Mouse (Mus musculus) large intestine, adult 2 months (tissue): Measurements from ENCODE around the gene Cnot1. TPM values are rescaled to one million over a fixed set of nuclear protein-coding genes. Genes with fewer than 3 reads are reported as not detected.

ENCODE experiments used
- DNase-seq: peaks from one replicate; pipeline ENCODE4 v3.0.0-alpha.2; 2012; ENCODE audit warnings: low read depth, low spot score
- WGBS: fragments of 180-500 bp; shearing (Covaris S2); methylation state at CpG from one replicate; pipeline ENCODE4 v1.1.7; 2018; 5-methylcytosine and 5-hydroxymethylcytosine counted together
- polyA plus RNA-seq: library from polyadenylated mRNA; depleted of rRNA; stranded (reverse); fragments of >200 nt; gene quantifications from 2 replicates; pipeline ENCODE4 v1.2.3, GENCODE M21; 2012

Cnot1 gene
- polyA plus RNA-seq, 1 experiment, result 74.6 TPM

DNA sequence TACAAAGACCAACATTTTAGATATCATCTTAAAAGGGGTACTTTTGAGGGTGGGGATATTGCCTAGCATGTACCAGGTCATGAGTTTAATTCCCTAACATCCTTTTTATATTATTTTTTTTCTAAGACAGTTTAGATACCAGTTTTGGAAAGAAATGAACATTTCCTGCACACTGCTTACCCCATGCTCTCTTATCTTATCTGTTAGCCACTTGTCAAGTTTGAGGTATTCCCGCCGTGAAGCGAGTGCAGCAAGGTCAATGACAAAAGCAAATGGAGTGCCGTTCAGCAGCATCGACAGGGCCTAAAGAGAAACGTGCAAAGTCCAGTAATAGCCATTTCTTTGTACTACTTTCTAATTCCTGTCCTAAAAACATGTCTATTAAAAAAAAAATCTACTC lies 46.9 kb downstream of the Cnot1 start:
- no peak for DNase-seq
- WGBS, result 69% methylated on average over 6 of the region's 6 CpGs

DNA sequence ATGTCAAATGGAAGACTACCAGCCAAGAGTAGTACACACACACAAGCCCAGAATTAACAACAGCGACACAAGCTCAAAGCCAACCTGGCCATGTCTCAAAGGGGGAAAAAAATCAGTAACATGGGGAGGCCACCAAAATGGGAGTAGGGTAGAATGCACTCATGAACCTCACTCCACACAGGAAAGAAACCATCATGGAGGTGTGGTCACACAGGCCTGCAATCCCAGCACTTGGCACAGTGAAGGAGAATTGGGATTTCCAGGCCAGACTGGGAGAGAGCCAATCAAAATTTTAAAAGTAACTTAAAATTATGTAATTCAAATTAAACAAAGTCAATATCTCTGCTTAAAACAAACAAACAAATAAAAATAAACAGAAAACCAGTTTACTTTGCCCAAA lies 55.3 kb downstream of the Cnot1 start:
- no peak for DNase-seq
- 100% methylated on average over 1 of the region's 1 CpGs for WGBS

DNA sequence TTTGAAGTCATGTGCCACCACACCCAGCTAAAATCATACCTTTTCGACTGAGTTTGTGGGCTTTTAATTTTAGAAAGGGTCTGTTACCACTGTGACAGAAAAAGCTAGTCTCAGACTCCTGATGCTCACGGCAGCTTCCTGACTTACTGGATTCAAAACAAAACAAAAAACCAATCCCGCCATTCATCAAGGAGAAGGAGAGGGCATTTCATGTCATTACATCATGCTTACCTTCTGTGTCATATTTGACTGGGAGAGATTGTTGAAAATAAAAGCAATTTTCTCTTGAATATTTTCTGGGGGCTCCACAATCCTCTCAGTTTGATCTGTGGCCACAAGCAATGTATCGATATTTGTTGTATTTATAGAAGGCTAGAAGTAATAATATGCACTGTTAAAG lies 59.2 kb downstream of the Cnot1 start:
- DNase-seq, result no peak
- 92% methylated on average over 4 of the region's 4 CpGs for WGBS

DNA sequence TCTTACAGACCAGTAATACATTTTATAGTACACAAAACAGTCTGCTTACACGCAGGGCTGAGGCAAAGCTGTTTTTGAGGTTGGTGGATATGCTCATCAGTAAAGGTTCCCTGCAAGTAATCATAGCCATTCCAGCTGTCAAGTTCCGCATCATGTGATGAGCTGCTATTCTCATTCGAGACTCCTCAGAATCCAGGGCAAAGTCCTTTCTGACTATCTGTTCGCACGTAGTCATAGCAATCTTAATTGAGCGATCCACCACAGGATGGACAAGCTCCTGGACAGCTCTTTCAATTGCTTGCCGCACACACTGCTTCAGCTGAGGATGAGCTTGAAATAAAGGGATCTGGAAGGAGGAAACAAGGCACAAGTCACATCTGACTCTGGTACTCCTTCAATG lies 65.5 kb downstream of the Cnot1 start:
- 76% methylated on average over 7 of the region's 7 CpGs for WGBS
- no peak for DNase-seq

DNA sequence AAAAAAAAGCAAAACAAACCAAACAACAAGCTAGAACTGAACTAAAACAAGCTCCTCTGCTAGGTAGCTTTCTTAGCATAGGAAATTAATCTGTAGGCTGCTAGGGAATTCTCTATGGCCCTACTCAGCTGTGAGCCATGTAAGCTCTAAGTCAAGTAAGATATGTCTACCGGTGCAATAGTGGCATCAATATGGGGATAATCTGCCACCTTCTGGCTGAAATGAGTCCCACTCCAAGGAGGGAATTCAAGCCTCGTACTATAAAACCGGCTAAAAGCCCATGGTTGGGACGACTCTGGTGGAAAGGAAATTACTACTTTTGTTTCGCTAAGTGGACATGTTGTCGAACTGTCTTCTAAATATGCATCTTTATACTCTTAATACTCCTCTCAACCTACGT lies 68.7 kb downstream of the Cnot1 start:
- 57% methylated on average over 7 of the region's 7 CpGs for WGBS
- no peak for DNase-seq

DNA sequence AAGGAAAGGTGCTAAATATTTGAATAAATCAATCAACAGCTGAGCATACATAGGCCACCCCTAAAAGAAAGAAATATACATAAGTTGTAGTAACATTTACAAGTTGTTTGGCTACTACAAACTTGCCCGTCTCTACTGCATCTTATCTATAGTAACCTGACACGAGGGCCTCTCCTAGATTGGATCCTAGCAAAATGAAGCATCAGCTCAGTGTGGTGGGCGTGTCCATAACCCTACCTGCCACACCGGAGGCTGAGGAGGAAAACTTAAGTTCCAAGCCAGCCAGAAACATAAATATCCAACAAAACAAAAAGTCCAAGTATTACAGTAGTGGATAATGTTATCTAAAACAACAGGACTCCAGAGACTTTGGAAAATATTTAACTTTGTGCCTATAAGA lies 79.6 kb downstream of the Cnot1 start:
- DNase-seq, result no peak
- WGBS, result 62% methylated on average over 4 of the region's 4 CpGs

DNA sequence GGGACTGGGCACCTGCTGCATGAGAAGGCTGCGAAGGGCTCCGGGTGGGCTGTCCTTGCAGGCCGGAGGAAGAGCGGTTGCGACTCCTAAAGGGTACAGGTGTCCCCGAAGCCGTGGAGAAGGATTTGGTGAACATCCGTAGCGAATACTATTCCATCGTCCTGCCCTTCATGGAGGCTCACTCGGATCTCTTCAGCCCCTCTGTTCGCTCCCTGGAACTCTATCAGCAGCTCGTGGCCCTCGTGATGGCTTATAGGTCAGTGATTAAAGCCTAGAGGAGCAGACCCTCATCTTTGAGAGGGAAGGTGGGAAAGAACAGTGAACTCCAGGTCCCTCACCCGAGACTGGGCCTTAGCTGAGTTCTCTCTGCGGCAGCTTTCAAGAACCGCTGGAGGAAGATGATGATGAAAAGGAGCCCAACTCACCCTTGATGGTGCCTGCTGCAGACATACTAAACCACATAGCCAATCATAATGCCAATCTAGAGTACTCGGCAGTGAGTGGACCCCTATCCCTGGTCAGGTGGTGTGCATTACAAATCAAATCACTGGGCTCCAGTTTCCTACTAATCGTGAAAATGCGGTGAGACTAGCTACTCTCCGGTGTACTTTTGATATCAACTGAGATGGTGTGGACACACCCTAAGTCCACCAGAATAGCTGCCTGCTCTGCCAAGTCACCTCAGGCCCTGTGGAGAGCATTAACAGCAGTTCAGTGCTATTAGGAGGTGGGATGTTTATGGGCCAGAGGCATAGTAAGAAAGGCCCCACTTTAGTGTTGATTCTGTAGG lies 90.5 kb downstream of the Cnot1 start:
- 13% methylated on average over 21 of the region's 21 CpGs for WGBS
- no peak for DNase-seq

GRCm38 (mm10) chr8:95715676-95716531 lies 91.4 kb downstream of the Cnot1 start, which contains the start of gene Setd6:
Setd6 (plus strand) TSS chr8:95715881.
- 1% methylated on average over 78 of the region's 79 CpGs for WGBS
- DNase-seq, result peak; percentile 75

DNA sequence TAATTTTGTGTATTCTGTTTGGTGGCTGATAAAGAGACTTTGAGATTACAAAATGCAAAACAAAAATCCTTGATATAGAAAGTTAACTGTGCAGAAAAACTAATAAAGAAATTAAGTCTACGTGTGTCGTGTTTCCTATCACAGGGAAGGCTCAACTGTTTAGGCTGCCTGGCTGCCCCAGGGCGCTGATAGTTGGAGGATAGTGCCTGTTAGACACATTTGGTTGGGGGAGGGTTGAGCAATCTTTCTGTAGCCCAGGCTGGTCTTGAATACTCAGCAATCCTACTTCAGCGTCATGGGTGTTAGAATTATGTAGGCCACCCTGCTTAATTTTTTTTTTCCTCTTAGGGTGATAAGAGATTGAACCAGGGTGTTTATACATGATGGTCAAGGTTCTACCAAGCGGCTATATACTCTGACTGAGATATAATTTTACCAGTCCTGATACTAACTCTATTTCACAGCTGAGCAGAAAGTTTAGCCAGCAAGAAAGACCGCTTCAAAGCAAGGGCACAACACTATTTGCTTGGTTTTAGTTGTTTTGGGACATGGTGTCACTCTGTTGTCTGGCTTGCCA lies 92.3 kb downstream of the Cnot1 start:
- 87% methylated on average over 6 of the region's 6 CpGs for WGBS
- no peak for DNase-seq

GRCm38 (mm10) chr8:95714367-95714766 lies 92.9 kb downstream of the Cnot1 start:
- 97% methylated on average over 4 of the region's 4 CpGs for WGBS
- no peak for DNase-seq

- DNase-seq, result peak; percentile 53
- WGBS, result 79% methylated on average over 19 of the region's 19 CpGs
These were observed 93.9 kb downstream of the Cnot1 start for GRCm38 (mm10) chr8:95713100-95714010.

DNA sequence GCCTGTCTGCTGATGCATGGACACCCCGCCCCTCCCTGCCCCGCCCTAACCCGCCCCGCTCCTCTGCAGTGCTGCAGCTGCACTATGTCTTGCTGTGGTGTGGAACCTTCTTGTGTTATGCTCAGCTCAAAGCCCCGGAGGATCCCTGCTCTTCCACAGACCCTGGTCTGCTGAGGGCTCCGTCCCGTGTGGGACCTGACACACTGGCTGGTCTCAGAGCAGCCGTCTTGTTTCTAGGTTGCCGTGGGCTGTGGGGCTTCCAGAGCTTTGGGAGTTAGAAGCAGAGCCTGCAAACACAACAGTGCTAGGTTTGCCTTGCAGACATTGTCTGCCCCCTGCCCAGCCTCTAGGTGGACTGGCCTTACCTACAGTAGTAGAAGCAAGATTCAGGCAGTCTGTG lies 94.9 kb downstream of the Cnot1 start:
- WGBS, result 48% methylated on average over 9 of the region's 9 CpGs
- DNase-seq, result no peak

- WGBS, result 72% methylated on average over 3 of the region's 3 CpGs
- DNase-seq, result no peak
These were observed 96.2 kb downstream of the Cnot1 start for GRCm38 (mm10) chr8:95711029-95711428.

GRCm38 (mm10) chr8:95709579-95709978 lies 97.7 kb downstream of the Cnot1 start:
- DNase-seq, result no peak
- 69% methylated on average over 7 of the region's 7 CpGs for WGBS

- WGBS, result 94% methylated on average over 3 of the region's 3 CpGs
- no peak for DNase-seq
These were observed 102.7 kb downstream of the Cnot1 start for GRCm38 (mm10) chr8:95704538-95704937.

DNA sequence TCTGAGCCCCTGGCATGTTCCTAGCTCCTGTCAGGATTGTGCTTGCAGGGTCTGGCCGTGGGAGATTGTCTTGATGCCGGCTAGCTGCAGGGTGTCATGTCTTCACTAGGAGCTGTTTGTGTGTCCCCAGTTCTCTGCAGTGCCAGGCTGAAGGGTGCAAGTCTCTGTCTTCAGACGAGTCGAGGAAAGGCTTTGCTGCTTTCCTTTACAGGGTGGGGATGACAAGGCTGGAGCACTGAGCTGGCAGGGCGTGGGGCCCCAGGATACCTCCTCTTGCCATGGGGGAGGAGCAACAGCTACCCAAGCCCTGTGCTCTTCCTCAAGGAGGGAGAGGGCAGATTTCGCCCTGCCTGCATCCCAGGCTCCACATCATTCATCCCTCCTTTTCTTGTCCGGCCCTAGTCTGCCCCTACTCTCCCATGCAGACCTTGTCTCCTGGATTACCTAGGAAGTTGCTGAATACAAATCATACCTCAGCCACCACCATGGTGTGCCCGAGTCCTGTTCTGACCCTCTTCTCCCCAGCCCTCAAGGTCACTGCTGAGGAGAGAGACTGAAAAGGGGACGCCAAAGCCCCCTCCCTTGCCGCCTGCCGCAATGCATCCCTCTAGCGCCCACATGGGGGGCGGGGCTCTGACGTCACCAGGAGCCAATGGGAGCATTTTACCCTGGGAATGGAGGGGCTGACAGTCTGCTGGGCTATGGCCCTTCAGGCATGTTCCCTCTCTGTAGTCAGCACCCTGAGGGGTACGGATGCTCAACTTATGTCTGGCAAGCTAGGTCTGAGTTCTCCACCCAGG lies 103.6 kb downstream of the Cnot1 start:
- WGBS, result 8% methylated on average over 15 of the region's 15 CpGs
- no peak for DNase-seq

DNA sequence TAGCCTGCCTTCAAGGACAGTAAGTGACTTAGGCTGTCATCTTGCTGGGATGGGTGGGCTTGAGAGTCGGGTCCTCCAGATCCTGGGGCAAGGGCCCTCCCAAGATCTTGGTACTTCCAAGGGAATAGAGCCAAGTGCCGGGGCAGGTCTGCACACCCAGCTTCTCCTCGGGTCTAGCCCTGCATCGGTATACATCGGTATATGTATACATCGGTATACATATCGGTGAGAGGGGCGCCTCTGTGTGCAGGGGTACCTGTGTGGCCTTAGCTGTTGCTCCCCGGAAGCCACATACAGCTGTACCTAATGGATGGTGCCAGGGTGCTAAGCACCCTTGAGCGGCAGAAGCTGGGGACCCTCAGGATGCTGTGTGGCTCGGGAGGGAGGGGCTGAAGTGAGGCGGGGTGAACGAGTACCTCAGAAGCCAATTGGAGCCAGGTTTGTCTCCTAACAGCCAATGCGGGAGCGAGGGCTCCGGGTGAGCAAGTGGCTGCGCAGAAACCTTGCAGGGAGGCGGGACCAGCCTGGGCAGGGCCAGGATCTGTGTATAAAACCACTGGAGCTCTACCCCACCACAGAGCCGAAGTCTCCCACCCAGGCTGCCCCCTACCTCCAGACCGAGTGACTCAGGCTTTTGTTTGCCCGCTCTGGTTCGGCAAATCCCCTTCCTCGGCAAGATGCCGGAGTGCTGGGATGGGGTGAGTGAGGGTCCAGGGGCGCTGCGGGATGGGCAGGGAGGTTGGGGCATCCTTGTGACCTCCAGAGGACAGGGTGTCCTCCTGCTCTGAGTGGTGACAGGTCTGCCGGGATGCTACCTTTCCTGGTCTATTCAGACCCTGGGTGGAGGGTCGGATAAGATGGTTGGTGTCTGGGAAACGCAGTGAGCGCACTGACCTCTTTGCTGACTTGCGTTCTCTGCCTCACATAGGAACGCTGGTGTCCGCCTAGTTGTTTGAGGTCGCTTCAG lies 104.5 kb downstream of the Cnot1 start:
- no peak for DNase-seq
- WGBS, result 2% methylated on average over 34 of the region's 34 CpGs

- no peak for DNase-seq
- 74% methylated on average over 4 of the region's 4 CpGs for WGBS
These were observed 105.5 kb downstream of the Cnot1 start for GRCm38 (mm10) chr8:95701809-95702208.
